Mouse (Mus musculus) layer of hippocampus, adult 9-10 months (tissue): ENCODE results near the gene Prph2.

Source experiments
- DNase-seq: peaks from one replicate; pipeline ENCODE4 v3.0.0; 2022; ENCODE audit warnings: low spot score

Prph2 gene

GRCm38 (mm10) chr17:46890843-46891594, 19.2 kb upstream of the Prph2 start:
- no peak for DNase-seq

GRCm38 (mm10) chr17:46895426-46895825, 14.8 kb upstream of the Prph2 start:
- no peak for DNase-seq

- no peak for DNase-seq
Observed at GRCm38 (mm10) chr17:46897221-46897950, 12.9 kb upstream of the Prph2 start.

DNA sequence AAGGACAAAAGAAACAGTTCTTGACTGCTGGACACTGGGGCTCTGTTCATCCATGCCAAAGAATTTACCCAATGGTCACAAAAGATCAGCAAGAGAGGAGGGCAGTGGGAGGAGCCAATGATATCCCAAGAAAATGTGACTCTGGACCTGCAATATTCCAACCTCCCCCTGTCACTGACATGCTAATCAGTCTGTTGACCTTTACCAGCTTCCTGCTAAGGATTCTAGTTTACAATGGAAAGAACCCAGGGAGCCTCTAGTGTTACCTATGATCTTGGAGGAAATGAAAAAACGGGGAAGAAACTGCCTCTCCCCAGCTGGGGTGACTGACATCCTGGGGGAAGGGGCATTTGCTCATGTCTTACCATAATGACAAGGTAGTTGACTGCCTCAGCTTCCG, 9.3 kb upstream of the Prph2 start:
- DNase-seq, result no peak

DNA sequence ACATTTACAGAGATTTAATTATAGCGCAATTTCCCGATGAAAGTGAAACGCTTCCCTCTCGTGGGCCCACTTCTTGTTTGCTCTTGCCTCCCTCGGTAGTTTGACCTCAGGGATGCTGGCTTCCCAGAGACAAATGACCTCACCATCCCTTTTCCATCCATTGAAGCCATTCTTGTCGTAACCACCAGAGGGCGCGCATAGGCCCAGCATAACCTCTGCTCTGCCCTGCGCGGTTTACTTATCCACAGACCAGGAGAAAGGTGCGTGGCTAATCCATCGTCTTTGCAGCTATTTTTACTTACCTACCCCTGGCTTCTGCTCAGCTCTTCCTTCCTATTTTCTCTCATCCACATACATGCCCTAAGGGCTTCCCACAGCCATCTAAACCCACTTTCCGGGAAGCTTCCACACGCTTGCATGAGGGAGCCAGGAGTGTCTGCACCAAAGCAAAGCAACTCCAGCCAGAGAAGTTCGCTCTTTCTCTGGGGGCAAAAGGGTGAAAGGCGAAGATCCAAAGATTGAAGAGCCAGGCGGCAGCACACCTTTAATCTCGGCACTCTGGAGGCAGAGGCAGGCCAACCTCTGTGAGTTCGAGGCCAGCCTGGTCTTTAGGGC, 6.3 kb upstream of the Prph2 start:
- no peak for DNase-seq

- no peak for DNase-seq
Observed at GRCm38 (mm10) chr17:46912331-46912730, 2.1 kb downstream of the Prph2 start.

DNA sequence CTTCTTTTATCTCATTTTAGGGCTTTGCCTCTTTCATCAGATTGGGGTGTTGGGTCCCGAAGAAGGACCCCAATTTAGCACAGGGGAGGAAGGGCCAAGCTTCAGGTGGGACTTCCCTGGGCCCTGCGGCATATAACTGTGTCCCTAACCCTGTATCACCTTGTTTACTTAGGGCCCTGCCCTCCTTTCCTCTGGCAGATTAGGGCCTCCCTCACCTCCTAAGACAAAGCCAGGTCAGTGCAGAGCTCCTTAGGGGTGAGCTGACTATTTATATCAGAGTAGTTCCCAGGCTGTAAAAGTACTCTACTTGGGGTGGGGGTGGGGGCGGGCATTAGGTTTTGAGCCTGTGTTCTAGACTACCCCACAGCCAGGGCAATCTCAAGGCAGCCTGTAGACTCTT, 4.9 kb downstream of the Prph2 start:
- DNase-seq, result no peak

DNA sequence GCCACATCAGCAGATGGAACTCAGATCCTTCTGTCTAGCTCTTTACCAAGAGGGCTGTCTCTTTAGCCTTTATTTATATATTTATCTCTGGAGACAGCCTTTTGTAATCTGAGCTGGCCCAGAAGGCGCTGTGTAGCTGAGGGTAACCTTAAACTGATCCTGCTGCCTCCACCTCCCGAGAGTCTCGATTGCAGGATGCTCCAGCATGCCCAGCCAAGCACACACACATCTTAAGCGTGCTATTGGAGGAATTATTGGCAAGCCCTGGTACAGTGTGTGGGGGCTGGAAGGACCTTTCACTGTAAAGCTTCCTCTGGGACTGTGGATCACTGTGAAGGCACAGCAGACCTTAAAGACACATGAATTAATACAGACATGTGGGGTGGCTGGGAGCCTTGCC, 8.7 kb downstream of the Prph2 start:
- no peak for DNase-seq

DNA sequence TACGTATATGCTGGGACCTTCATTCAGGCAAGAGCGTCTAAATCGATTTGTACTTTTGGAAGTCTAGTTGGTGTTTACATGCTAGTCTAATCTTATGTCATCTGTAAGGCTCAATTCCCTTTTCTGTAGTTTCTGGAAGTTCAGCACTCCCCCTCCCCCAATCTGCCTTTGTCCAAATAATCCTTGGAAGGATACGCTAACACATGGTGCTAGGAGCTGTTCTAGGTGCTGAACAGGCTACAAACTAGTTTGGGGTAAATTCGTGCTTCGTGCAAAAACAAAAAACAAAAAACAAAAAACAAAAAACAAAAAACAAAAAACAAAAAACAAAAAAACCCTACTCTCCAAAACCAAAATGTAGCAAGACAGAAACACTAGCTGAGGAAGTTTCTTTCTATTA, 10.6 kb downstream of the Prph2 start:
- DNase-seq, result no peak

GRCm38 (mm10) chr17:46926192-46926591, 15.9 kb downstream of the Prph2 start:
- DNase-seq, result no peak

DNA sequence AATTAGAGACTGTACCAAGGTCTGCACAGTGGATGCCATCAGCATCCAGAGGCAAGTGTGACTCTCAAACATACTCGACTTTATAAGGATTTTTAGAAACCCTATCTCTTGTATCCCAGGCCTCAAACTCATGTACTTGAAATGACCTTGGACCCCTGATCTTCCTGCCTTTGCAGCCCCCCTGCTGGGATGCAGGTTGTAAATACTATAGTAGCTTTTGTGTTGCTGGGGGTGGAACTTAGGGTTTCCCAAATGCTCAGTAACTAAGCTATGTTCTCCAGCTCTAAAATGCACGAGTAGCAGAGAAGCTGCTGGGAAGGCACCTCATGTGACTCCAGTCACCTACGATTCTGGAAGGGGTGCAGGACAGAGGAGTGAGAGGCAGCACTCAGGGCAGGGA, 16.7 kb downstream of the Prph2 start:
- DNase-seq, result no peak

DNA sequence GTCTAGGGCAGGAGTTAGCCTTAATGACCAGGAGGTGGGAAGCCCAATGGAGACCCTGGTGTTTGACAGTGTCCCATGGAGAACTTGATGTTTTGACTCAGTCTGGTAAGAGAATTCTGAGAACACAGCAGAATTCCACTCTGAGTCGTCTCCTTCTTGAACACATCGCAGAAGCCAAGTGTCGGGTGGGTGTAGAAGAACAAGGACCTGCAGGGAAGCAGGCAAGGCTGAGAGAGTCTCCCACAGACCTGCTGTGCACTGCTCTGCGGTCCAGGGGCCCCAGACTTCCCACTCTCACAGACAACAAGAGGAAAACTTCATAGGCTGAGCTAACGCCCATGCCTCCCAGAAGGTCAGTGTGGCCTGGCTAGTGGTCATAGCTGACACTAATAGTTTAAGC, 17.5 kb downstream of the Prph2 start:
- DNase-seq, result no peak

DNA sequence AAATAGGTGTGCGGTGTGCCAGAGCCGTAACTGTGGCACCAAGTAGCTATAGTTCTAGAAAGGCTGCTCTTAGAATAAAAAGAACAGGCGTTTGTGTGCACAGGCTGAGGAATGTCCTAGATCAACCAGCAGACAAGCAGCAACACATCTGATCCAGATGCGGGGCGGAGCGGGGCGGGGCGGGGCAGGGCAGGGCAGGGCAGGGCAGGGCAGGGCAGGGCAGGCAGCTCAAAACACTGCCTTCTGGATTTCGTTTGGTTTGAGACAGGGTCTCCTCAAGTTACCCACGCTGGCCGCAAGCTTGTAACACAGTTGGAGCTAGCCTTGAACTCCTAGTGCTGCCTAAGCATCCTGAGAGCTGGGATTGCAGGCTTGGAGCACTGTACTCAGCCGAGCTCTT, 19.0 kb downstream of the Prph2 start:
- no peak for DNase-seq

DNA sequence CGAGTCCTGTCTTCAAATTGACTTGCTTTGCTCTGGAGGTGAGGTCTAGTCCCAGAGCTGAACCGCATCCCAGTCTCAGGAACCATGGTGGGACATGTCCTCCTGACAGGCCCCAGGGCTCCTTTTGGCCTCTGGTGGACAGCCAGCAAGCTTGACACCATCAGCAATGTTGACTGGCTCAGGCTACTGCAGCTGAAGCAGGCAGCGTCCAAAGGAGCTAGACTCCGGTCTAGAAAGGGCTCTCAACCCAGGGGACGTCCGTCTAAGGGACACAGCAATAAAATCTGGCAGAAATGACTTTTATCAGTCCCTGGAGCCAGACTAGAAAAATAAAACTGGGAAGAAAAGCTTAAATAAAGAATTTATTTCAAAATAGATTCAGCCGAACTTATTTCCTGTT, 19.6 kb downstream of the Prph2 start:
- DNase-seq, result no peak

- DNase-seq, result no peak
Observed at GRCm38 (mm10) chr17:46932961-46933360, 22.7 kb downstream of the Prph2 start.

GRCm38 (mm10) chr17:46933557-46934348, 23.5 kb downstream of the Prph2 start:
- no peak for DNase-seq

DNA sequence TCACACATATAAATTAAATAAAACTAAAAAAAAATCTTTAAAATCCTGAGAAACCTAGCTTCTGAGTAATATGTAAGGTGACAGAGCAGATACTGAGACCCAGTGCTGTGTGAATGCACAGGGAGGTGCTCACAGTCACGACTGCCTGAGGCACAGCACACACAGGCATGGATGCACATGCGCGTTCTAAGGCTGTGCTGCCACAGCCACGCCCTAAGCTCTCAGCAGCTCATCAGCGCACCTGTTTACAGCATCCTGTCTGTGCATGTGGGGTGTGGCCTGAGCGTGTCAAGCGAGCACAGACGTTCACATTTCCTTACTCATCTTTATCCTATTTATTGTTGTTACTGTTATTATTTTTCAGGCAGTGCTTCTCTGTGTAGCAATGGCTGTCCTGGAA, 30.2 kb downstream of the Prph2 start:
- no peak for DNase-seq

GRCm38 (mm10) chr17:46942421-46942820, 32.2 kb downstream of the Prph2 start:
- no peak for DNase-seq

DNA sequence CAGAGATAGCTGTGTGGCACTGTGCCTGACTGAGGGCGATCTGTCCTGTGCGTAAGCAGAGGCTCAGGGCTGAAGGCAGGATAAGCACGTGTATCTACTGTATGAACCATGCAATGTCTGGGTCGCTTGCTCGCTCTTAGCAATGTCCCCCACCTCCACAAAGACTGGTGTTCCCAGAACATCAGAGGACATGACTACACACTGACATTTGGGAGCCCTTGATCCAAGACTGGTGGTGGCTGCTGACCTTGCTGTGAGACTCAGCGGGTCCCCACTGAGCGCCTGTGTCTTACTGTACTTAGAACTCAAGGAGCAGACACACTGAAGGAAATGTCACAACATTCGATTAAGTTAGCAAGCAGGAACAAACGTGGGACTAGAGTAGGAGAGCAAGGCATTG, 36.0 kb downstream of the Prph2 start:
- DNase-seq, result no peak

GRCm38 (mm10) chr17:46958045-46958444, 47.8 kb downstream of the Prph2 start:
- DNase-seq, result no peak

GRCm38 (mm10) chr17:46960216-46960615, 50.0 kb downstream of the Prph2 start:
- DNase-seq, result no peak

- no peak for DNase-seq
Observed at GRCm38 (mm10) chr17:46962153-46962552, 51.9 kb downstream of the Prph2 start.

- no peak for DNase-seq
Observed at GRCm38 (mm10) chr17:46963186-46963585, 52.9 kb downstream of the Prph2 start.
